Mouse (Mus musculus): Measurements from ENCODE around the gene Pkd2l1.

Pkd2l1 gene

GRCm38 (mm10) chr19:44107661-44108521 is 84.4 kb downstream of the Pkd2l1 start:
- DNase-seq (ENCODE audit: extremely low read depth, insufficient read length, low spot score) = no peak

GRCm38 (mm10) chr19:44106831-44107660 is 85.2 kb downstream of the Pkd2l1 start, which contains the start of gene Chuk:
TSS of gene Chuk (minus strand) at chr19:44107480.
- DNase-seq (ENCODE audit: extremely low read depth, insufficient read length, low spot score) = peak; percentile 89

DNA sequence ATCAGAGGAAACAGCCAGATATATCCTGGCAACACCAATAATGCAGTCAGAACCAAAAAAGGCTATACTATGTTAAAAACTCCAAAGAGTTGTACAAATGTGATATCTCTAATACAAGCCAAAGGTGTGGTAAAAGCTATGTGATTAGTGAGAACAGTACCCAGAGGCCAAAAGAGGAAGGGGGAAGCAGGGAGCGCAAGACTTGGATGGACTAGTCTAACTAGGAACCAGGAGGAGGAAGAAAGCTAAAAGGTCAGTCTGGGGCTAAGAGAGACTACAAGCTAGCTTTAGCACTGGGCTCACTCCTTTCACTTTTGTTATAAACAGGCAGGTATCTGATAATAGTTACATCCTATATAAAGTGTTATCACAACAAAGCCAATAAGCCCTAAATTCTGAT is 87.8 kb downstream of the Pkd2l1 start:
- DNase-seq (ENCODE audit: extremely low read depth, insufficient read length, low spot score) = no peak

GRCm38 (mm10) chr19:44103001-44103400 is 89.2 kb downstream of the Pkd2l1 start:
- no peak for DNase-seq (ENCODE audit: extremely low read depth, insufficient read length, low spot score)

DNA sequence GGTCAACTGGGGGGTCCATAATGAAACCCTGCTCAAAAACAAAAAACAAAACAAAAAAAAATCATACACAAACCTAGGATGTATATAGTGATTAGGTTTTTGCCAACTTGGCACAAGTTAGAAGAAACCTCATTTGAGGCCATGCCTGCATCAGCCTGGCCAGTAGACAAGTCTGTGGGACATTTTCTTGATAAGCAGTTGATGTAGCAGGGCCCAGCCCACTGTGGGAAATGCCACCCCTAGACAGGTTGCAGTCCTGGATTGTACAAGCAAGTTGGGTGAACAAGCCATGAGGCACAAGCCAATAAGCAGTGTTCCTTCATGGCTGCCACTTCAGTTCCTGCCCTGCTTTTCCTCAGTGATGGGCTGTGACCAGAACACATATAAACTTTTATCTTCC is 91.4 kb downstream of the Pkd2l1 start:
- no peak for DNase-seq (ENCODE audit: extremely low read depth, insufficient read length, low spot score)

All from 3134 (cell line).